Mouse (Mus musculus): ENCODE measurements around the gene Rpap3.

GRCm38 (mm10) chr15:97755361-97755760 lies 49.7 kb upstream of the Rpap3 start:
- TF ChIP-seq CTCF (IDR thresholded peaks at IDR 0.05) = no peak
- TF ChIP-seq POLR2A (IDR thresholded peaks at IDR 0.05; ENCODE audit: insufficient read depth, low read depth, low read length) = no peak
- no peak for TF ChIP-seq EP300 (IDR thresholded peaks at IDR 0.05; ENCODE audit: insufficient read depth, low read depth, low read length)

Data from heart, adult 2 months (tissue).